Mouse (Mus musculus): ENCODE measurements around the gene Akt2. TPM values are rescaled to one million over a fixed set of nuclear protein-coding genes. Genes with fewer than 3 reads are reported as not detected.
A peak's percentile ranks its signal among the peaks of the same experiment; 100 is the strongest.

The Akt2 gene
- total RNA-seq, 2 experiments from 2014 or later = 169 to 170 TPM

DNA sequence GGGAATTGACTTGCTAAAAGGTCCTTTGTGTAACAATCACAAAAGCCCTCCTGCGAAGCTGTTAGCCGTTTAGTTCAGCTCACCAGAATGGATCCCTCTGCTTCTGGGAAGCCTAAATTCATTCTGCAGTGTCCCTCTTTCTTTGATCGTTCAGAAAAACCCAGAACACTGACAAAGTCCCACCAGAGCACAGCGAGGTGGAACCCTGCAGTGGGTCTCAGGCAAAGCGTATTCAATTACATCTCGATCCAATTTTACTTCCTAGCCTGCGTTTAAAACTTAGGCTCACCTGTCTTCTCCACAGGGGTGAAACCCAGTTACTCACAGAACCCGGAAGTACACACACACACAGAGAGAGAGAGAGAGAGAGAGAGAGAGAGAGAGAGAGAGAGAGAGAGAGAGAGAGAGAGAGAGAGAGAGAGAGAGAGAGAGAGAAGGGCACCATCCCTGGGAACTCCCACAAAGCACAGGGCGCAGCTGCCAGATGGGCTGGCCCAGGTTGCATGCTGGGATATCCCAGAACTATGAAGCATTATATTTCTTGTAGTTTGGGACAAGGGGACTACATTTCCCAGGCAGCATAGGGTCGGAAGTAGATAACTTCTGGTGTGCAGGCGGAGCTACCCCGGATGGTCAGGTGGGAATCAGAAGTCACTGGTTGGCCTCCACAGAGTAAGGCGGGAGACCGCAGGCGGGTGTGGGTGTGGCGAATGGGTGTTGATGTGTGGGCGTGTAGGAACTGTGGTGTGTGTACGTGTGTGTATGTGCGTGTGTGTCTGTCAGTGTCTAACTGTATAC is 97.7 kb downstream of the Akt2 start, which contains the start of gene Zfp607b:
Gene Zfp607b (plus strand): TSS at position 526 of the 798 bp plus-strand sequence.
- peak; percentile 83 to 86 for DNase-seq
- intact Hi-C loops (cut with DNase I) = loop anchor here (5.0 kb wide), 3 partner anchors 97 to 352 kb away; partner anchors contain the start of genes Akt2 and Ltbp4

Other genes starting within 250 kb of the Akt2 start
- gene Shkbp1, start 235.5 kb upstream of the Akt2 start, total RNA-seq (2021) = 1 to 10 TPM; 8.6 to 9.7 TPM
- gene Gm20479, start 234.1 kb upstream of the Akt2 start, total RNA-seq (2021) = under 1 TPM in 1 of 2 experiments, not detected in 1; 0.76 TPM
- gene Sptbn4, start 143.9 kb upstream of the Akt2 start, total RNA-seq (2021) = under 1 TPM; 0.14 to 0.20 TPM
- gene Blvrb, start 143.6 kb upstream of the Akt2 start, total RNA-seq (2021) = 10 to 100 TPM; 34.3 to 34.9 TPM
- gene Sertad3, start 117.8 kb upstream of the Akt2 start, total RNA-seq (2021) = 1 to 10 TPM; 7.6 to 8.5 TPM
- gene Sertad1, start 104.6 kb upstream of the Akt2 start, total RNA-seq (2021) = 10 to 100 TPM; 10.9 to 11.4 TPM
- gene Prx, start 92.2 kb upstream of the Akt2 start, total RNA-seq (2021) = 1 to 10 TPM; 1.4 to 2.8 TPM
- under 1 TPM; 0.32 to 0.55 TPM for gene Hipk4, start 68.3 kb upstream of the Akt2 start, total RNA-seq (2021)
- gene Pld3, start 38.3 kb upstream of the Akt2 start, total RNA-seq (2021) = 10 to 100 TPM; 29.0 to 31.8 TPM
- gene 2310022A10Rik, start 38.3 kb upstream of the Akt2 start, total RNA-seq (2021) = 10 to 100 TPM; 53.0 to 62.2 TPM
- gene Ttc9b, start 62.4 kb downstream of the Akt2 start, total RNA-seq (2021) = not detected
- 10 to 100 TPM; 17.0 to 22.4 TPM for gene Map3k10, start 83.0 kb downstream of the Akt2 start, total RNA-seq (2021)
- gene Zfp607b, start 97.8 kb downstream of the Akt2 start, total RNA-seq (2021) = 1 to 10 TPM in 1 of 2 experiments, under 1 TPM in 1; 0.84 to 1.3 TPM
- gene Zfp60, start 139.8 kb downstream of the Akt2 start, total RNA-seq (2021) = 10 to 100 TPM in 1 of 2 experiments, 1 to 10 TPM in 1; 9.0 to 10.6 TPM
- 1 to 10 TPM; 5.0 to 5.4 TPM for gene Zfp626, start 215.6 kb downstream of the Akt2 start, total RNA-seq (2021)
- 1 to 10 TPM; 2.1 to 2.5 TPM for gene Zfp59, start 247.1 kb downstream of the Akt2 start, total RNA-seq (2021)

Measured in heart, postnatal 14 days (tissue).